Mouse (Mus musculus): ENCODE data around the gene Phxr2.

- no peak for TF ChIP-seq POLR2A (IDR thresholded peaks at IDR 0.05; ENCODE audit: low read depth, low read length)
- TF ChIP-seq CTCF (conservative IDR thresholded peaks at IDR 0.05; ENCODE audit: insufficient read depth, insufficient read length, low read depth, low read length): peak; percentile 90
Observed at GRCm38 (mm10) chr10:99084397-99085239, 41.5 kb downstream of the Phxr2 start.

Measured in kidney, adult 2 months (tissue).